Mouse (Mus musculus) neural tube, embryonic 14.5 days (tissue): ENCODE results near the gene Ccnd1. TPM values are rescaled to one million over a fixed set of nuclear protein-coding genes. Genes with fewer than 3 reads are reported as not detected.
"Not testable (repeated sequence)": the region's sequence is repeated elsewhere in the genome, so short reads cannot be mapped to it uniquely, and the experiment has no call there.

Experiments used
- ATAC-seq: fragments of 200-750 bp; cut with Nextera tagmentation; 2 replicates; pipeline ENCODE4 v1.8.0; 2017; ENCODE audit warnings: low read depth, mild to moderate bottlenecking, moderate TSS enrichment, moderate library complexity
- H3K27ac ChIP-seq: fragments of 300-500 bp; sonication (generic); 2 replicates; pipeline ENCODE4 v1.5.1; 2014; ENCODE audit warnings: low read depth, mild to moderate bottlenecking, control low read depth, low read length, moderate library complexity, mixed read lengths
- H3K27me3 ChIP-seq: fragments of 300-500 bp; sonication (generic); 2 replicates; pipeline ENCODE4 v1.6.1; 2014; ENCODE audit warnings: low read length; ENCODE audit not compliant: control insufficient read depth, insufficient read depth
- H3K36me3 ChIP-seq: fragments of 300-500 bp; sonication (generic); 2 replicates; pipeline ENCODE4 v1.6.1; 2014; ENCODE audit warnings: low read length, mixed read lengths; ENCODE audit not compliant: control insufficient read depth, insufficient read depth
- H3K4me1 ChIP-seq: fragments of 300-500 bp; sonication (generic); 2 replicates; pipeline ENCODE4 v1.6.1; 2014; ENCODE audit warnings: low read length; ENCODE audit not compliant: control insufficient read depth, insufficient read depth
- H3K4me2 ChIP-seq: fragments of 300-500 bp; sonication (generic); 2 replicates; pipeline ENCODE4 v1.6.1; 2014; ENCODE audit warnings: mild to moderate bottlenecking, low read depth, low read length, control low read depth
- H3K4me3 ChIP-seq: fragments of 300-500 bp; sonication (generic); 2 replicates; pipeline ENCODE4 v1.5.1; 2014; ENCODE audit warnings: low read depth, low read length, control low read depth, mixed read lengths
- H3K9ac ChIP-seq: fragments of 300-500 bp; sonication (generic); replicated peaks from 2 replicates; pipeline ENCODE4 v1.6.1; 2014; ENCODE audit warnings: low read depth, mild to moderate bottlenecking, control low read depth, low read length, mixed read lengths
- H3K9me3 ChIP-seq: fragments of 300-500 bp; sonication (generic); 2 replicates; pipeline ENCODE4 v1.6.1; 2016; ENCODE audit warnings: low read length; ENCODE audit not compliant: control insufficient read depth
- WGBS: fragments of 180-500 bp; shearing (Covaris S2); extraction: QIAGEN DNeasy Blood & Tissue Kit; methylation state at CpG from one replicate; pipeline ENCODE4 v1.1.7; 2014; 5-methylcytosine and 5-hydroxymethylcytosine counted together
- polyA plus RNA-seq: library from polyadenylated mRNA; unstranded; fragments of >200 nt; fragmentation: Nextera tagmentation; extraction: Ambion mirVana; gene quantifications from 2 replicates; pipeline ENCODE4 v1.2.1, GENCODE M21; 2014

Ccnd1 gene
- polyA plus RNA-seq, 1 experiment from 2014 or later, result 12.1 TPM

DNA sequence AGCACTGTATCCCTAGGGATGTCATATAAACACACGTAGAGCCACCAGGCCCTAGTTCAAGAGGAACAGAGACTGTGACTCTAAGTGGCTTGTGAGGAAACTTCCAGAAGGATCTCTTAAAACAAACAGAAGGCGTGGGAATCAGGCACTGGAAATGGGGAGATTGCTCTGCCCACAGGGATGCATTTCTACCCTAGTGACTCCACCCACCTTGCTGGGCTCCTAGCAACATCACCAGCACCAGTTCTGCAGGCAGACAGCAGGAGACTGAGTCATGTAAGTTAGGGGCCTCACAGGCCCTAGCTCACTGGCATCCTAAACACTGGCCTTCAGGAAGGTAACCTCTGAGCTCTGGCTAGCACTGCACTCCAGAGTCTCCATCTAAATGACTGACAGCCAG lies 47.9 kb downstream of the Ccnd1 start:
- H3K4me2 ChIP-seq, result no peak overlapping the region
- no peak overlapping the region for H3K4me3 ChIP-seq
- H3K4me1 ChIP-seq, result peaks cover 14% of the 10 kb centered on the region
- H3K9me3 ChIP-seq, result no peaks in the 10 kb centered on the region
- no peaks in the 10 kb centered on the region for H3K36me3 ChIP-seq
- H3K27me3 ChIP-seq, result no peaks in the 10 kb centered on the region
- 82% methylated on average over 2 of the region's 2 CpGs for WGBS
- no peak for ATAC-seq
- no peak overlapping the region for H3K9ac ChIP-seq
- no peak overlapping the region for H3K27ac ChIP-seq

DNA sequence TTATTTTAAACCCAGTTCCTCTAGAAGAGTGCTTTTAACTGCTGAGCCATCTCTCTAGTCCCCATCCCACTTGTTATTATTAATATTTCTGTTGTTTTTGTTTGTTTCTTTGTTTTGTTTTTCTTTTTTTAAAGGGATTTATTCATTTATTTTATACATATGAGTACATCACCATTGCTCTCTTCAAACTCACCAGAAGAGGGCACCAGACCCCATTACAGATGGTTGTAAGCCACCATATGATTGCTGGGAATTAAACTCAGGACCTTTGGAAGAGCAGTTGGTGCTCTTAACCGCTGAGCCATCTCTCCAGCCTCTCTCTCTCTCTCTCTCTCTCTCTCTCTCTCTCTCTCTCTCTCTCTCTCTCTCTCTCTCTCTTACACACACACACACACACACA lies 49.1 kb downstream of the Ccnd1 start:
- not testable (repeated sequence) for H3K4me3 ChIP-seq, H3K4me2 ChIP-seq, H3K4me1 ChIP-seq, ATAC-seq, H3K27ac ChIP-seq, H3K9me3 ChIP-seq, H3K27me3 ChIP-seq, H3K36me3 ChIP-seq, H3K9ac ChIP-seq
- whole genome bisulfite sequencing, result 91% methylated on average over 1 of the region's 1 CpGs

DNA sequence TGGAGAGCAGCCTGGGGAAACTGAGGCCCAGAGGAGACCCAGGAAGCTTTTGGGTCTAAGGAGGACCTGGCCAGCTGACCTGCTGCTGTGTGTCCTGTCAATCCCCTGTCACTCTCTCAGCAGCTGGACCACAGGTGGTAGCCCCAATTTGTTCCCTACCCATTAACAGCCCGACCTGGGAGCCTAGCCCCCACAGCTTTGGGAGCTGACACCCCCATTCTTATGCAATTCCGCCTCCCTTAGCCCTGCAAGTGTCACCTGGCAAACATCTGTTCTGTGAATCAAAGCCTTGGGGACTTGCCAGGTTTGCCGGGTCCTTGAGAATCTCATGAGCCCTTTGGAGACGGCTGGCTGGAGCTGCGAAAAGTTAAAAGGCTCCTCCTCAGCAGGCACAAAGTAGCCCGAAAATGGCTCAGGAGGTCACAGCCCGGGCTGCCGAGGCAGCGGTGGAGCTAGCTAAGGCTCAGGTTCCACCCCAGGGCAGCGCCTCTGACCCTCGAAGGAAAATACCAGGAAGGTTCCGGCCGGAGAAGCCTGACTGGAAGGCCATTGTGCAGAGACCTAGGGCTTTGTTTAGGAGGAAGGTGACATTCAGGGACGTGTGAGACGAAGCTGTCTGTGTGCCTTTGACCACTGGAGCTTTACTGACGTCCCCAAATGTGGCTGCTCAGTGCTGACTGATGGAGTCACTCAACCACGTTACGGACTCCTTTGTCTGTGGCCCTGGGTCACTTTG lies 51.0 kb downstream of the Ccnd1 start:
- H3K4me1 ChIP-seq, result no peaks in the 10 kb centered on the region
- whole genome bisulfite sequencing, result 9% methylated on average over 18 of the region's 18 CpGs
- no peaks in the 10 kb centered on the region for H3K27me3 ChIP-seq
- H3K27ac ChIP-seq, result no peak overlapping the region
- no peak overlapping the region for H3K9ac ChIP-seq
- H3K4me3 ChIP-seq, result no peak overlapping the region
- no peaks in the 10 kb centered on the region for H3K36me3 ChIP-seq
- ATAC-seq, result no peak
- H3K4me2 ChIP-seq, result no peak overlapping the region
- no peaks in the 10 kb centered on the region for H3K9me3 ChIP-seq

DNA sequence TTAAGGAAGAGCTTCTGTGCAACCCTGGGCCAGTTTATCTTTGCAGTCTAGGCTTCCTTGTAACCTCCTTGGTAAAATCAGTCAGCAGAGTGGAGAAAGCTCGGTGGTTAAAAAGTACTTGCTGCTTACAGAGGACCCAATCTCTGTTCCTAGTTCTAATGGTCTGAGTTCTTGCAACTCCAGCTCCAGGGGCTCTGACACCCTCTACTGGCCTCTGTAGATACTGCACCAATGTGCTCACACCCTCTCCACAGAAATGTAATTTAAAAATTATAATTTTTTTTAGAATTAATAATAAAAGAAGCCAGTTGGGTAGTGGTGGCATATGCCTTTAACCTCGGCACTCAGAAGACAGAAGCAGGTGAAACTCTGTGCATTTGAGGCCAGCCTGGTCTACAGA lies 52.1 kb downstream of the Ccnd1 start:
- WGBS, result 89% methylated on average over 2 of the region's 2 CpGs
- Histone ChIP-seq H3K4me3 (no peak overlapping the region), H3K9ac (no peak overlapping the region)

DNA sequence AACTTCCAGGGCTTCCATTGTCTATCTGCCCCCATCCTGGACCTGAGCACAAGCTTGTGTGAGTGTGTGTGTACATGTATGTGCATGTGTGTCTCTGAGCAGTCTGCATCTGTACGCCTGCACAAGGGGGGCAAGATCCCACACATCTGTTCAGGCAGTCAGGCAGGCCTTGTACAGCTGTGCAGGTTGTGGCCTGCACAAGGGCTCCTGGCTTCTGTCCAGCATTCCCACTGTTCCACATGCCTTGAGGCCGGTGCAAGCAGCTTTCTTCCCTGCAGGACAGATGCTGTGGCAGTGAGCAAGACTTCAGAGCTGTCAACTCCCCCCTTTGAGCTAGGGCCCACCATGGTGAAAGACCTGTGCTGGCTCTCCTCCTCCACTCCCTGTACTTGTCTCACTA lies 56.6 kb downstream of the Ccnd1 start:
- WGBS, result 39% methylated on average over 2 of the region's 2 CpGs
- Histone ChIP-seq H3K4me1 (no peaks in the 10 kb centered on the region), H3K9me3 (no peaks in the 10 kb centered on the region), H3K36me3 (no peaks in the 10 kb centered on the region), H3K9ac (no peak overlapping the region), H3K4me3 (no peak overlapping the region), H3K27ac (no peak overlapping the region), H3K27me3 (no peaks in the 10 kb centered on the region), H3K4me2 (no peak overlapping the region)
- ATAC-seq, result no peak

More for the DNA sequence above, 52.1 kb downstream of the Ccnd1 start:
- Histone ChIP-seq H3K27ac (no peak overlapping the region), H3K36me3 (no peaks in the 10 kb centered on the region), H3K4me1 (no peaks in the 10 kb centered on the region), H3K9me3 (no peaks in the 10 kb centered on the region), H3K27me3 (no peaks in the 10 kb centered on the region), H3K4me2 (no peak overlapping the region)
- ATAC-seq, result no peak

Other genes with a start within 250 kb of the Ccnd1 start
- gene Ano1, start 188.0 kb downstream of the Ccnd1 start, polyA plus RNA-seq, result 3.7 and 5.3 TPM in 2 replicates
- gene Fgf3, start 101.8 kb downstream of the Ccnd1 start, polyA plus RNA-seq, result 0.39 and 0.59 TPM in 2 replicates
- not detected in 2 replicates for gene Fgf4, start 92.6 kb downstream of the Ccnd1 start, polyA plus RNA-seq
- 11.9 and 13.3 TPM in 2 replicates for gene Fgf15, start 43.4 kb downstream of the Ccnd1 start, polyA plus RNA-seq
- gene LTO1, start 24.8 kb downstream of the Ccnd1 start, polyA plus RNA-seq, result 22.4 and 25.8 TPM in 2 replicates